Mouse (Mus musculus) hindbrain, embryonic 16.5 days (tissue): ENCODE data around the gene Slc23a4. TPM values are rescaled to one million over a fixed set of nuclear protein-coding genes. Genes with fewer than 3 reads are reported as not detected.

Source experiments
- ATAC-seq: fragments of 200-750 bp; cut with Nextera tagmentation; 2 replicates; pipeline ENCODE4 v1.8.0; 2017; ENCODE audit warnings: moderate TSS enrichment, moderate library complexity
- H3K27ac ChIP-seq: fragments of 300-500 bp; sonication (generic); 2 replicates; pipeline ENCODE4 v1.5.1; 2014; ENCODE audit warnings: low read depth, mild to moderate bottlenecking, control low read depth, low read length, moderate library complexity
- H3K27me3 ChIP-seq: fragments of 300-500 bp; sonication (generic); replicated peaks from 2 replicates; pipeline ENCODE4 v1.6.1; 2014; ENCODE audit warnings: low read length; ENCODE audit not compliant: control insufficient read depth, insufficient read depth
- H3K36me3 ChIP-seq: fragments of 300-500 bp; sonication (generic); 2 replicates; pipeline ENCODE4 v1.6.1; 2014; ENCODE audit warnings: mild to moderate bottlenecking, low read length, moderate library complexity, mixed read lengths; ENCODE audit not compliant: control insufficient read depth, insufficient read depth
- H3K4me1 ChIP-seq: fragments of 300-500 bp; sonication (generic); 2 replicates; pipeline ENCODE4 v1.6.1; 2014; ENCODE audit warnings: low read depth, low read length; ENCODE audit not compliant: control insufficient read depth, insufficient read depth
- H3K4me2 ChIP-seq: fragments of 300-500 bp; sonication (generic); 2 replicates; pipeline ENCODE4 v1.6.1; 2014; ENCODE audit warnings: mild to moderate bottlenecking, low read length, control low read depth, moderate library complexity
- H3K4me3 ChIP-seq: fragments of 300-500 bp; sonication (generic); 2 replicates; pipeline ENCODE4 v1.5.1; 2014; ENCODE audit warnings: mild to moderate bottlenecking, low read length, control low read depth, moderate library complexity
- H3K9ac ChIP-seq: fragments of 300-500 bp; sonication (generic); 2 replicates; pipeline ENCODE4 v1.6.1; 2014; ENCODE audit warnings: low read depth, mild to moderate bottlenecking, control low read depth, low read length, moderate library complexity
- H3K9me3 ChIP-seq: fragments of 300-500 bp; sonication (generic); 2 replicates; pipeline ENCODE4 v1.6.1; 2014; ENCODE audit warnings: mild to moderate bottlenecking, low read length, moderate library complexity; ENCODE audit not compliant: control insufficient read depth
- WGBS: fragments of 180-500 bp; shearing (Covaris S2); extraction: QIAGEN DNeasy Blood & Tissue Kit; methylation state at CpG from one replicate; pipeline ENCODE4 v1.1.7; 2014; 5-methylcytosine and 5-hydroxymethylcytosine counted together
- polyA plus RNA-seq: library from polyadenylated mRNA; unstranded; fragments of >200 nt; fragmentation: Nextera tagmentation; extraction: Ambion mirVana; gene quantifications from 2 replicates; pipeline ENCODE4 v1.2.1, GENCODE M21; 2015

Slc23a4 gene
- polyA plus RNA-seq, 1 experiment from 2014 or later: 0.78 TPM

DNA sequence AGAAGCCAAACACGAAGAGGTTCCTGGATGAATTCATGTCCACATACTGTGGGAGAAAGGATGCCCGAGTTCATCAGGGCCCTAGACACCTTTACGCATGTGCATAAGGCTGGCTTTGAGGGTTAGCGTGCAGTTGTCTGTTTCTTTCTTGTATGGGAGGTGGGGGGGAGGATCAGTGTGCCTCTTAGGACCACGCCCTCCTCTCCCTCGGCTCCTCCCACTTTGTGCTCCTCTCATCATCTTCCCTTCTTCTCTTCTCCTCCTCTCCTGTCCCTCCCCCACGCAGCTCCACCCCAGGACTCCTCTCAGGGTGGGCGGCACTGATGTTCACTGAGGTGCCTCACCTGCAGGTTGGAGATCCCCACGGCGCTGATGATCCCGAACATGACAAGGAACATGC, 39.7 kb downstream of the Slc23a4 start:
- peak; percentile 45; the same call in 1 of the 2 replicates for ATAC-seq
- Histone ChIP-seq H3K36me3 (no peaks in the 10 kb centered on the region), H3K4me1 (no peaks in the 10 kb centered on the region), H3K27ac (no peak overlapping the region), H3K4me2 (peak overlapping the region; percentile 48), H3K4me3 (peak overlapping the region; percentile 23; the same call in 1 of the 2 replicates), H3K9ac (0 out of 2 replicates have a peak overlapping the region, but pooled peaks have one; percentile 25), H3K27me3 (no peaks in the 10 kb centered on the region), H3K9me3 (no peaks in the 10 kb centered on the region)
- WGBS: 25% methylated on average over 11 of the region's 11 CpGs

DNA sequence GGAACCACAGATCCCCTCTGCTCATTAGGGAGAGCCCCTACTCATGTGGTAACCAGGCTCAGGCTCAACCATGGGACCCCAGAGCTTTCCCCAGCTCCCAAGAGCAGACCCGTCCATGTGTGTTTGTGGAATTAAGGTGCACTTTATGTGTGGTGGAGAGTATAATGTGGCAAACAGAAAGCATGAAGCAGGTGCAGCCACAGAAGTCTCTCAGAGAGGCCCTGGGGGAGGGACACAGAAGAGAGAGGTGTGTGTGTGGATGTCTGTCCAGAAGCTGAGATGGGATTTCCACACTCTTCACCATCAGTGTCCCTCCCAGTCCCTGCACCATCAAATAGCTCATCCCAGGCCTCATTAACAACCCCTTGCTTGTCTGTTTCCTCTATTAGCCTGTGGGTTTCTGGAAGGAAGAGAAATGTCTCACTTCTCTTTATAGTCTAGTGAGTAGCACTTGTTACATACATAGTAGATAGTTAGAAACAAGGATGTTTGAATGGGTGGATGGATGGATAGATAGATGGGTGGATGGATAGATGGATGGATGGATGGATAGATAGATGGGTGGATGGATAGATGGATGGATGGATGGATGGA, 41.6 kb downstream of the Slc23a4 start:
- no peaks in the 10 kb centered on the region for H3K4me1 ChIP-seq
- no peak overlapping the region for H3K4me2 ChIP-seq
- no peak overlapping the region for H3K27ac ChIP-seq
- no peak overlapping the region for H3K9ac ChIP-seq
- H3K27me3 ChIP-seq: no peaks in the 10 kb centered on the region
- no peaks in the 10 kb centered on the region for H3K36me3 ChIP-seq
- 92% methylated on average over 1 of the region's 1 CpGs for WGBS
- ATAC-seq: no peak
- no peak overlapping the region for H3K4me3 ChIP-seq
- no peaks in the 10 kb centered on the region for H3K9me3 ChIP-seq

DNA sequence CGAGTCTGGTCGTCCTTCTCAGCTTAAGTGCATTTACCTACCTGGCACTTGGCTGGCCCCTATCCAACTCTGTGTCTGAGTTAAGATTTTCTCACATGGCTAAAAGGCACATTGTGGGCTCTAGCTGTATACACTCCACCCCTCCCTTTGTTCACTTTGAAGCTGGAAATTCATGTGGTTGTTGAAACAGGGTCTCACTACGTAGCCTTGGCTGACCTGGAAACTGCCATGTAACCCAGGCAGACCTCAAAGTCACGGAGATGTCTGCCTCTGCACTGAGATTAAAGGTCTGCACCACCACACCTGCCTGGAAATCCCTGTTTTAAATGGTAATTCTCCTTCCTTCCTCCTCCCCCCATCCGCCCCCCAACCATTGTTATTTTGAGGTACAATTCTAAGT, 44.7 kb downstream of the Slc23a4 start:
- 83% methylated on average over 5 of the region's 5 CpGs for WGBS
- Histone ChIP-seq H3K4me3 (no peak overlapping the region), H3K4me2 (no peak overlapping the region), H3K4me1 (no peaks in the 10 kb centered on the region), H3K36me3 (no peaks in the 10 kb centered on the region), H3K27ac (no peak overlapping the region), H3K27me3 (no peaks in the 10 kb centered on the region), H3K9me3 (no peaks in the 10 kb centered on the region), H3K9ac (no peak overlapping the region)
- ATAC-seq: no peak

DNA sequence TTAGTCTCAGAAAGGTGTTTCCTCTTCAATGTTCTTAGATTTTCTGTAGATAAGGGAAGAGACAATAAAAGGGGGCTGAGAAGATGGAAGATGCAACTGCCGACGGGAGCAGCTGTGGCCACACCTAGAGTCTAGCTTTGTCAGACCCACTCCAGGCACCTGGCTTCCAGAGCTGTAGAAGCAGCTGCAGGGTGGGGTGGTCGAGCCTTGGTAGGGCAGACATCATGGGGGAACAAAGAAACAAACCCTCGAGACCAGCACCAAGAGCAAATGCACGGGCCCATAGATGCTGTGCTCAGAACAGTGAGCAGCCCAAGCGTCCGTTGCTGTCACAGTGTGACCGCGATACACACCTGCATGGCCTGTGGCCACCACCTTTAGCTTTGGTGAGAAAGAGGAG, 45.8 kb downstream of the Slc23a4 start:
- Histone ChIP-seq H3K27ac (no peak overlapping the region), H3K36me3 (no peaks in the 10 kb centered on the region), H3K27me3 (no peaks in the 10 kb centered on the region), H3K4me3 (no peak overlapping the region), H3K9me3 (no peaks in the 10 kb centered on the region), H3K4me1 (no peaks in the 10 kb centered on the region), H3K4me2 (no peak overlapping the region), H3K9ac (no peak overlapping the region)
- 87% methylated on average over 9 of the region's 9 CpGs for WGBS
- ATAC-seq: no peak

DNA sequence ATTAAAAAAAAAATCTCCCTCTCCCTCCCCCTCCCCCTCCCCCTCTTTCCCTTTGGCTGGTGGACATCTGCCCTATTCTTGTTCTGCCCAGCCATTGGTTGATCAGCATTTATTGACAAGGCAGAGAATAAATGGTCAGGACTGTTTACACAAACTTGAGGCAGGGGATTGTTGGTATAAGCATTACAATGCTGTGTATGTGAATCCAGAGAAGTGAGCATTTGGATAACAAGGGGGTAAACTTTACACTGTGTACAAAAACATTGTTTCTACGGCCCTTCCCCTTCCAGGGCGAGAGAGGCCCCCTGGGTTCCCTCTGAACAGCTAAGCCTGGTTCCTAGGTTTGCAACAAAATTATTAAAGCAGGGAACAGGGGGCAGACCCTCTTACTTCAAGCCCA, 46.7 kb downstream of the Slc23a4 start:
- WGBS: 64% methylated on average over 2 of the region's 2 CpGs
- H3K4me1 ChIP-seq: no peaks in the 10 kb centered on the region
- no peak overlapping the region for H3K4me3 ChIP-seq
- no peaks in the 10 kb centered on the region for H3K36me3 ChIP-seq
- no peaks in the 10 kb centered on the region for H3K27me3 ChIP-seq
- H3K9ac ChIP-seq: no peak overlapping the region
- H3K4me2 ChIP-seq: no peak overlapping the region
- no peak for ATAC-seq
- no peaks in the 10 kb centered on the region for H3K9me3 ChIP-seq
- no peak overlapping the region for H3K27ac ChIP-seq

DNA sequence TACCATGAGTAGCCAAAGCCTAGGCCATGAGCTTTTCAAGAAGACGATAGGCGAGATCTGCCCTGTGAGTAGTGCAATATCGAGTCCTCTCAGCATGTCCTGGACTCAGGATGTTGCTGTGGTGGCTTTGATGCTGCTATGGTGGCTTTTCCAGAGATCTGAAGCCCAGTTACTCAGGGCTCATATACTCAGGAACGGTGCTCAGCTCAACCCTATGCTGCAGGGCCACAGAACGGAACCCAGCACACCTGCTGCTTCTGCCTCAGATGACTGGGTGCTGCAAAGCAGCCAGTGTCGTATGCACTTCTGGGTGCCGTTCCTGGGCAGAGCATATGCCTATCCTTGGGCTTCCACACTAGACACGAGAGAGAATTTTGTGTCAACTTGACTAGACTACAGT, 48.8 kb downstream of the Slc23a4 start:
- no peak for ATAC-seq
- Histone ChIP-seq H3K4me2 (no peak overlapping the region), H3K9me3 (no peaks in the 10 kb centered on the region), H3K4me1 (no peaks in the 10 kb centered on the region), H3K36me3 (no peaks in the 10 kb centered on the region), H3K9ac (no peak overlapping the region), H3K27me3 (no peaks in the 10 kb centered on the region), H3K4me3 (no peak overlapping the region), H3K27ac (no peak overlapping the region)
- 89% methylated on average over 8 of the region's 8 CpGs for WGBS

DNA sequence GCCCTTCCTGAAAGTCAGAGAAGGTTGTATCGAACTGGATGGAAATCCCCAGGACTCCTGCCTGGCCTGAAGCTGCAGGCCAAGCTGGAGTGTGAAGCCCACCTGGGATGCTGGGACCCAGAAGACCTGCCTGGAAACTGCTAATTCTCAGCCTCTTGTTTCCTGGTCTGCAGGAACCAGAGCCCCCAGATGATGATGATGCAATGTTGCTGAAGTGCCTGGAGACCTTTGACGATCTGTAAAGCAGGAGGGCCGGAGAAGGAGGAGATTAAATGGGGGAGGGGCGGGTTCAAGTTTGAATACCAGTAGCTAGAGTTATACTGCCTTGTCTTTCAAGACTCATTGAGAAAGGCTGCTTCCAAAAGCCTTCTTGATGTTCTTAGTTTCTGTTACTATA, 49.3 kb downstream of the Slc23a4 start:
- H3K27ac ChIP-seq: no peak overlapping the region
- H3K27me3 ChIP-seq: no peaks in the 10 kb centered on the region
- H3K36me3 ChIP-seq: no peaks in the 10 kb centered on the region
- ATAC-seq: no peak
- H3K9ac ChIP-seq: no peak overlapping the region
- H3K9me3 ChIP-seq: no peaks in the 10 kb centered on the region
- no peak overlapping the region for H3K4me2 ChIP-seq
- WGBS: 56% methylated on average over 4 of the region's 4 CpGs
- H3K4me3 ChIP-seq: no peak overlapping the region
- no peaks in the 10 kb centered on the region for H3K4me1 ChIP-seq

DNA sequence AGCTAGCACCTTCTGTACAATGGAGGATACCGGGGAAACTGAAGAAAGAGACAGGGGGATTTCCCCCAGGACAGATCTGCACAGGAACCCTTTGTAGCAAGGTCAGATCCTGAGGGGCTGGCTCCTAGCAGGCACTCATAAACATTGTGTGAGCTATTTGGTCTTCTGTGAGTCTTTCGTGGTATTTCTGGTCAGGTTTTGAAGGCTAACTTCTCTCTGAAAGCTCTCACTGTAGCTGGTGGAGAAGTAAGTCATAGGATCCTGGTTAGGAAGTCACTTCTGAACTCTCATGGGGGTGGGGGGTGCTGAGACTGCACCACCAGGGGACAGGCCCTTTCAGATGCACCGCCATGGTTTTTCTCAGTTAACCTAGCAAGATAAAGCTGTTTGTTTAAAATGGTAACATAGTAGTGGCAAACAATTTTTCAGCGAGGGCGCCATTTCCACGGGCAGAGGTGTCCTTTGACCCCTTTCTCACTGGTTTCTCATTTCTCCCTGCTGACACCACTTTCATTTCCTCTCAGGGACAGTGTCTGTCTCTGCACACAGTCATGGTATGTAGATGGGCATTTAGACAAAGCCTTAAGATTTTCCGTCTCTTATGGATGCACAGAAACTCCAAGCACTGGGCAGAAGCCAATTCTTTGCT, 49.8 kb downstream of the Slc23a4 start:
- Histone ChIP-seq H3K4me1 (no peaks in the 10 kb centered on the region), H3K27me3 (no peaks in the 10 kb centered on the region), H3K4me3 (no peak overlapping the region), H3K9me3 (no peaks in the 10 kb centered on the region), H3K36me3 (no peaks in the 10 kb centered on the region), H3K27ac (no peak overlapping the region), H3K9ac (no peak overlapping the region), H3K4me2 (no peak overlapping the region)
- ATAC-seq: no peak
- WGBS: 65% methylated on average over 7 of the region's 7 CpGs

DNA sequence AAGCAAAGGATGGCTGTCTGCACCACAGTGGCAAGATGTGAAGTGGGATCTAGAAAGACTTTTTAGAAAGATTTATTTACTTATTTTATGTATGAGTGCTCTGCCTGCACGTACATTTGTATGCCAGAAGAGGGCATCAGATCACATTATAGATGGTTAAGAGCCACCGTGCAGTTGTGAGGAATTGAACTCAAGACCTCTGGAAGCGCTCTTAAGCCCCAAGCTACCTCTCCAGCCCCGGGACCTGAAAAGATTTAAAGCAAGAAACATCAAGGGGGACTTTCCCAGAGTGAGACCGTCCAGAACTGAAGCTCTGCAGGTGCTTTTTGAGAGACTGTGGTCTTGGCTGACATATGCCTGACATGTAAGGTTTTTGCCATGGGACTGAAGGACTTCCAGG, 51.5 kb downstream of the Slc23a4 start:
- H3K27me3 ChIP-seq: no peaks in the 10 kb centered on the region
- H3K4me2 ChIP-seq: no peak overlapping the region
- WGBS: 66% methylated on average over 5 of the region's 5 CpGs
- no peak for ATAC-seq
- H3K9me3 ChIP-seq: no peaks in the 10 kb centered on the region
- no peak overlapping the region for H3K4me3 ChIP-seq
- H3K4me1 ChIP-seq: no peaks in the 10 kb centered on the region
- no peaks in the 10 kb centered on the region for H3K36me3 ChIP-seq
- no peak overlapping the region for H3K9ac ChIP-seq
- H3K27ac ChIP-seq: no peak overlapping the region
